Mouse (Mus musculus) CD8-positive naive resting alpha-beta T cell, adult 2 months (primary cell): Measurements from ENCODE around the gene Zwint.

Experiments
- DNase-seq, 2 experiments: peaks; one replicate each; pipeline ENCODE4 v3.0.0; 2022; ENCODE audit warnings: low read depth in 2 of 2, low spot score in 2 of 2

Gene Zwint

GRCm38 (mm10) chr10:72654270-72655016 lies at the start of gene Zwint:
Zwint (plus strand) TSS chr10:72654845.
- peak; percentile 94 to 95 for DNase-seq

- DNase-seq = no peak
Measured at GRCm38 (mm10) chr10:72613125-72613915, 41.3 kb upstream of the Zwint start.

GRCm38 (mm10) chr10:72616153-72616552 lies 38.5 kb upstream of the Zwint start:
- no peak for DNase-seq

- DNase-seq = no peak
Measured at GRCm38 (mm10) chr10:72620527-72620926, 34.1 kb upstream of the Zwint start.

GRCm38 (mm10) chr10:72623561-72623960 lies 31.1 kb upstream of the Zwint start:
- no peak for DNase-seq

GRCm38 (mm10) chr10:72634125-72634524 lies 20.5 kb upstream of the Zwint start:
- no peak for DNase-seq

- DNase-seq = no peak
Measured at GRCm38 (mm10) chr10:72650867-72651266, 3.8 kb upstream of the Zwint start.

- DNase-seq = no peak
Measured at GRCm38 (mm10) chr10:72653797-72654196, 848 bp upstream of the Zwint start.

- peak in 1 of 2 experiments; percentile 42 for DNase-seq
Measured at GRCm38 (mm10) chr10:72655017-72655509, 418 bp downstream of the Zwint start.

GRCm38 (mm10) chr10:72659198-72659597 lies 4.6 kb downstream of the Zwint start:
- no peak for DNase-seq

- no peak for DNase-seq
Measured at GRCm38 (mm10) chr10:72660350-72660749, 5.7 kb downstream of the Zwint start.

- DNase-seq = no peak
Measured at GRCm38 (mm10) chr10:72667856-72668255, 13.2 kb downstream of the Zwint start.

GRCm38 (mm10) chr10:72669086-72669485 lies 14.4 kb downstream of the Zwint start:
- DNase-seq = no peak

- no peak for DNase-seq
Measured at GRCm38 (mm10) chr10:72675971-72676370, 21.3 kb downstream of the Zwint start.

GRCm38 (mm10) chr10:72676550-72676949 lies 21.9 kb downstream of the Zwint start:
- no peak for DNase-seq

- DNase-seq = no peak
Measured at GRCm38 (mm10) chr10:72679086-72679485, 24.4 kb downstream of the Zwint start.

GRCm38 (mm10) chr10:72701092-72701491 lies 46.4 kb downstream of the Zwint start:
- no peak for DNase-seq

- DNase-seq = no peak
Measured at GRCm38 (mm10) chr10:72713754-72714153, 59.1 kb downstream of the Zwint start.
